Mouse (Mus musculus) left cerebral cortex, postnatal 10 days (tissue): ENCODE results near the gene Adcy1. TPM values are rescaled to one million over a fixed set of nuclear protein-coding genes. Genes with fewer than 3 reads are reported as not detected.
"Not testable (repeated sequence)": the region's sequence is repeated elsewhere in the genome, so short reads cannot be mapped to it uniquely, and the experiment has no call there.

Experiments used
- DNase-seq, 2 experiments: peaks; one replicate each; pipeline ENCODE4 v3.0.0; 2021 to 2022; ENCODE audit warnings: low spot score in 2 of 2, mixed read lengths in 1 of 2; ENCODE audit errors: extremely low spot score in 1 of 2
- intact Hi-C: fragments of 180-260 bp; cut with DNase I; formaldehyde crosslinking; loops from one replicate; pipeline ENCODE4 v1.15.1; 2025
- total RNA-seq, 2 experiments: library from RNA; stranded (reverse); gene quantifications; 2 replicates each; pipeline ENCODE4 v1.2.3; 2021

Adcy1 gene
- total RNA-seq, 2 experiments from 2014 or later: 428 to 485 TPM

GRCm38 (mm10) chr11:7198481-7199256 lies 135.4 kb downstream of the Adcy1 start:
- DNase-seq: no peak
- intact Hi-C loops: loop anchor here (5.0 kb wide), 1 partner anchor 541 kb away; the partner anchor contains the start of gene Ramp3

GRCm38 (mm10) chr11:7199736-7200392 lies 136.6 kb downstream of the Adcy1 start:
- peak in 1 of 2 experiments; percentile 61 for DNase-seq
- intact Hi-C loops: loop anchor here (5.0 kb wide), 1 partner anchor 543 kb away; the partner anchor contains the start of gene Ramp3

DNA sequence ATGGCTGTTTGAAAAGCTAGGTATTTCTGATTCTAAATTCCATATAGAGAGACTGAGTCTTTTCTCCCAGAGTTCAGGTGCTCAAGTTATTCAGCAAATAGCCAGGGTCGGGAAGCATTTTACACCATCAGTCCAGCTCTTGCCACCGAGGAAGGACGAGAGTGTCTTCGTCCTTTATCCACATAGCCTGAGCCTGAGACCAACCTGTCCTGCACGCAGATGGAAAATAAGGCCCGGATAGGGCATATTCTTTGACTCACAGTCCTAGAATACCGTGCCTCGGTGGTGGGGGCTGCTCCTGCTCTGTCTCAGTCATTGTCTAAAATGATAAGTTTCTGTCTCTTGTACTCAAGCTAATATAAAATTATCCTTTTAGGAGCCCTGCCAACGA lies 137.1 kb downstream of the Adcy1 start:
- intact Hi-C loops: no loop called here
- DNase-seq: no peak

DNA sequence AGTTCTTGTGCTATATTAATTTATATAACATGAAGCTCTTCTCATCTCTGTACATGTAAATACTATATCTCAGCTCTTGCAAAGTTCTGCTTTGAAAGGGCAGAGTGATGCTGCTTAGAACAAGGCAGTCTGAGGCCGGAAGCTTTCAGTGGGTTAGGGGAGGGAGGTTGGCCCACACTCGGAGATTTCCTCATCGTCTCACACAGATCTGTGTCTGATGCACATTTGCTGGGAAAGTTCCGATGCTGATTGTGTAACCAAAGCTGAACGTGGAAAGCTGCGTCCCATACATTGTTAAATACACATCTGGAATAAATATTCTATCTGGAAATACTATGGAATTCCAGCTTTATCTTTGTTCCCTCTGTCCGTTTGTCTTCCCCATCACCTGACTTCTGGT lies 138.9 kb downstream of the Adcy1 start:
- intact Hi-C loops: no loop called here

GRCm38 (mm10) chr11:7203846-7204245 lies 140.6 kb downstream of the Adcy1 start:
- no peak for DNase-seq
- intact Hi-C loops: no loop called here

More for the DNA sequence above, 138.9 kb downstream of the Adcy1 start:
- no peak for DNase-seq

- intact Hi-C loops: loop anchor here (2.0 to 10.0 kb wide), 5 partner anchors 357 to 1194 kb away; no protein-coding TSS in a partner anchor
These were observed 147.1 kb downstream of the Adcy1 start for GRCm38 (mm10) chr11:7210343-7210742.

DNA sequence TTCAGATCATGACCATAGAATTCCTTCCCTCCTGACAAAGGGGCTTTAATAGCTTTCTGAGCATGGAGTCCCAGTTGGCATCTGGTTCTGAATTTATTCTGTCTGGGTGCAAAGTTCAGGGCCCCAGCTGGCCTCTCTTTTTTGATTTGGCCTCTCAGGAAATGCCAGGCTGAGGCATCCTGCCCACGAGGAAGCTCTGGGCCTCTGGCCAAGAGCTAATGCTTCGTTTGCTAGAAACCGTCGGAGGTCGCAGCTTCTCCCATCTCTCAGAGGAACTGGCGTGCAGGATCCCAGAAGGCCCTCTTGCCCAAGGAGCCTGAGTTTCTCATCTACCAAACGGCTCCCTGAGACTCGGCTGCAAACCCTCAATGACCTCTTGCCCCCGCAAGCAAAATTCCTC lies 147.9 kb downstream of the Adcy1 start:
- intact Hi-C loops: loop anchor here (2.0 to 10.0 kb wide), 5 partner anchors 356 to 1194 kb away; no protein-coding TSS in a partner anchor

More at GRCm38 (mm10) chr11:7210343-7210742, 147.1 kb downstream of the Adcy1 start:
- peak; percentile 59 to 81 for DNase-seq

GRCm38 (mm10) chr11:7212126-7212798 lies 149.0 kb downstream of the Adcy1 start:
- DNase-seq: no peak
- intact Hi-C loops: loop anchor here (5.0 to 10.0 kb wide), 3 partner anchors 355 to 1035 kb away; no protein-coding TSS in a partner anchor

More for the DNA sequence above, 147.9 kb downstream of the Adcy1 start:
- no peak for DNase-seq

- no peak for DNase-seq
- intact Hi-C loops: loop anchor here (5.0 to 10.0 kb wide), 3 partner anchors 354 to 1034 kb away; no protein-coding TSS in a partner anchor
These were observed 149.8 kb downstream of the Adcy1 start for GRCm38 (mm10) chr11:7213161-7213500.

GRCm38 (mm10) chr11:7213501-7214341 lies 150.4 kb downstream of the Adcy1 start, which contains the start of gene Igfbp3:
Igfbp3 (minus strand) TSS chr11:7213923.
- intact Hi-C loops: loop anchor here (5.0 to 10.0 kb wide), 3 partner anchors 354 to 1034 kb away; no protein-coding TSS in a partner anchor
- peak; percentile 76 to 88 for DNase-seq

DNA sequence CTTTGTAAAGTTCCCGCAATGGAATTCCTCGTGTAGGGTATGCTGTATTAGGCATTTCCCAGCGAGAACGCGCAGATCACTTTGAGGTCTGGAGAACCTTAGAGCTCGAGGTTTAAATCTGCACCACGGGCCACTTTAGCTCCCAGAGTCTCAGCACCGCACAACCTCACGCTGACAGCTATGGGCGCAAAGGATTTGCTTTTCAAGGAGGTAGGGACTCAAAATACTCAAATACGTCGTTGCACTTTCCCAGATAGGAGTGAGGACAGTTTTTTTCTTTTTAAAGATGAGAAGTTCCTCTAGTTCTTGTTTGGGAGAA lies 151.0 kb downstream of the Adcy1 start:
- no peak for DNase-seq
- intact Hi-C loops: loop anchor here (5.0 to 10.0 kb wide), 3 partner anchors 353 to 1033 kb away; no protein-coding TSS in a partner anchor

GRCm38 (mm10) chr11:7214761-7215160 lies 151.5 kb downstream of the Adcy1 start:
- peak; percentile 73 to 77 for DNase-seq
- intact Hi-C loops: loop anchor here (5.0 to 10.0 kb wide), 4 partner anchors 123 to 1033 kb away; no protein-coding TSS in a partner anchor

GRCm38 (mm10) chr11:7215703-7216102 lies 152.4 kb downstream of the Adcy1 start:
- intact Hi-C loops: loop anchor here (5.0 to 10.0 kb wide), 2 partner anchors 122 to 919 kb away; no protein-coding TSS in a partner anchor
- peak; percentile 44 to 75 for DNase-seq

- intact Hi-C loops, DNase-seq: not testable (repeated sequence)
These were observed 158.5 kb downstream of the Adcy1 start for GRCm38 (mm10) chr11:7221826-7222225.

GRCm38 (mm10) chr11:7226200-7226599 lies 162.9 kb downstream of the Adcy1 start:
- intact Hi-C loops: no loop called here
- DNase-seq: no peak

GRCm38 (mm10) chr11:7226810-7227550 lies 163.7 kb downstream of the Adcy1 start:
- intact Hi-C loops: no loop called here
- DNase-seq: no peak

DNA sequence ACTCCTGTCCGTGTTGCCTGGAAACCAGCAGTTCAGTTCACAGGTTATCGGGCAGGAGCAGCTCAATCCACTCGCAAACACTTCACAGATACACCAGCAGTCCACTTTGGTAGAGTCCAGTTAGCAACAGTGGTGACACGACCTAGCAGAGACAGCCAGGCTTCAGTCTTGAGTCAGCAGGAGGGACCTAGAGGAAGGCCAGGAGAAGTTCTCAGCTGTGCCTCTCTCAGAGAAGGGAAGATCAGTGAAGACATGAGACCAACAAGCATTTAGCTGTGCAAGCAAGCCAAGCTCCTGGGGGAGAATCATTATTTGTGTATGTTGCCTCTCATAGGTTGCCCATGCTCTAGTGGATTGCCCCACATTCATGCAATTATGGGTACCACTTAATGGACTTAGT lies 164.8 kb downstream of the Adcy1 start:
- intact Hi-C loops: no loop called here
- DNase-seq: no peak
